Mouse (Mus musculus) cortical plate, adult 2 months (tissue): ENCODE data around the gene Dspp.

Source experiments
- CTCF ChIP-seq: fragments of 200-500 bp; IDR thresholded peaks from 2 replicates; pipeline ENCODE4 v1.5.1; 2011; ENCODE audit warnings: mild to moderate bottlenecking, control low read depth, low read length; ENCODE audit not compliant: insufficient read depth; ENCODE audit errors: extremely low read depth
- POLR2A ChIP-seq: fragments of 200-500 bp; IDR thresholded peaks from 2 replicates; pipeline ENCODE4 v1.6.1; 2011; ENCODE audit warnings: mild to moderate bottlenecking, low read length, control low read depth; ENCODE audit not compliant: insufficient read depth; ENCODE audit errors: extremely low read depth

DNA sequence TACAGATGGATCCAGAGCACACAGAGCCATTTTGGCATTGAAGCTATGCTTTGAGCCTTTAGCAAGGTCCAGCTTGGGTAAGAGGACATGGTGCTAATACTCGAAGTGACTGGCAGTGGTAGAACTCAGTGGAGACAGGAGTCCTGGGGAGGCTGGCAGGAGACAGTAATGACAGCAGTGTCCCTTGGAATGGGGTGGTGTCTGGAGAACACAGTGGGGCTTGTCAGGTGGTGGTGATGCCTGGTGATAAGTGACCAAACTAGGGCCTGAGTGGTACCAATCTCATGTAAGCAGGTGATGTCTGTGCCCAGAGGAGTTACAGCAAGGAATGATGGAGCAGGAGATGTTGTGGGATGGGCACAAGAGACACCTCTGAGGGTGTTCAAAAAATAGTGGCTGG, 43.2 kb upstream of the Dspp start:
- TF ChIP-seq CTCF, result no peak
- TF ChIP-seq POLR2A, result no peak
